Mouse (Mus musculus): ENCODE measurements around the gene Creb3. TPM values are rescaled to one million over a fixed set of nuclear protein-coding genes. Genes with fewer than 3 reads are reported as not detected.

Creb3 gene
- polyA plus RNA-seq, 1 experiment from 2014 or later: 41.7 TPM

- DNase-seq (ENCODE audit: low spot score): no peak
- H3K4me3 ChIP-seq (ENCODE audit: low read depth, low read length): no peak overlapping the region
- no peaks in the 10 kb centered on the region for H3K4me1 ChIP-seq (ENCODE audit: control insufficient read depth, insufficient read depth, low read length)
- 82% methylated on average over 9 of the region's 9 CpGs for WGBS
- no peaks in the 10 kb centered on the region for H3K36me3 ChIP-seq (replicated peaks; ENCODE audit: control insufficient read depth, insufficient read depth, low read depth, low read length)
- ATAC-seq (replicated peaks; ENCODE audit: insufficient number of reproducible peaks, low FRiP score, low TSS enrichment, low read depth): no peak
- H3K27me3 ChIP-seq (ENCODE audit: control insufficient read depth, insufficient read depth, low read length): no peaks in the 10 kb centered on the region
- no peak overlapping the region for H3K27ac ChIP-seq (replicated peaks; ENCODE audit: low read depth, low read length)
- no peak overlapping the region for H3K4me2 ChIP-seq (ENCODE audit: low read depth, low read length)
- no peak overlapping the region for H3K9ac ChIP-seq (replicated peaks; ENCODE audit: low read length)
- no peaks in the 10 kb centered on the region for H3K9me3 ChIP-seq (replicated peaks; ENCODE audit: control insufficient read depth, low read length)
Measured at GRCm38 (mm10) chr4:43600195-43600934, 38.2 kb downstream of the Creb3 start.

GRCm38 (mm10) chr4:43604099-43604498, 42.0 kb downstream of the Creb3 start:
- no peak overlapping the region for H3K4me3 ChIP-seq (ENCODE audit: low read depth, low read length)
- H3K4me1 ChIP-seq (ENCODE audit: control insufficient read depth, insufficient read depth, low read length): no peaks in the 10 kb centered on the region
- H3K9ac ChIP-seq (replicated peaks; ENCODE audit: low read length): no peak overlapping the region
- DNase-seq (ENCODE audit: low spot score) (no peak), ATAC-seq (replicated peaks; ENCODE audit: insufficient number of reproducible peaks, low FRiP score, low TSS enrichment, low read depth) (no peak)
- no peaks in the 10 kb centered on the region for H3K36me3 ChIP-seq (replicated peaks; ENCODE audit: control insufficient read depth, insufficient read depth, low read depth, low read length)
- H3K27ac ChIP-seq (replicated peaks; ENCODE audit: low read depth, low read length): no peak overlapping the region
- no peaks in the 10 kb centered on the region for H3K9me3 ChIP-seq (replicated peaks; ENCODE audit: control insufficient read depth, low read length)
- 80% methylated on average over 3 of the region's 3 CpGs for WGBS
- H3K27me3 ChIP-seq (ENCODE audit: control insufficient read depth, insufficient read depth, low read length): no peaks in the 10 kb centered on the region
- H3K4me2 ChIP-seq (ENCODE audit: low read depth, low read length): no peak overlapping the region

DNA sequence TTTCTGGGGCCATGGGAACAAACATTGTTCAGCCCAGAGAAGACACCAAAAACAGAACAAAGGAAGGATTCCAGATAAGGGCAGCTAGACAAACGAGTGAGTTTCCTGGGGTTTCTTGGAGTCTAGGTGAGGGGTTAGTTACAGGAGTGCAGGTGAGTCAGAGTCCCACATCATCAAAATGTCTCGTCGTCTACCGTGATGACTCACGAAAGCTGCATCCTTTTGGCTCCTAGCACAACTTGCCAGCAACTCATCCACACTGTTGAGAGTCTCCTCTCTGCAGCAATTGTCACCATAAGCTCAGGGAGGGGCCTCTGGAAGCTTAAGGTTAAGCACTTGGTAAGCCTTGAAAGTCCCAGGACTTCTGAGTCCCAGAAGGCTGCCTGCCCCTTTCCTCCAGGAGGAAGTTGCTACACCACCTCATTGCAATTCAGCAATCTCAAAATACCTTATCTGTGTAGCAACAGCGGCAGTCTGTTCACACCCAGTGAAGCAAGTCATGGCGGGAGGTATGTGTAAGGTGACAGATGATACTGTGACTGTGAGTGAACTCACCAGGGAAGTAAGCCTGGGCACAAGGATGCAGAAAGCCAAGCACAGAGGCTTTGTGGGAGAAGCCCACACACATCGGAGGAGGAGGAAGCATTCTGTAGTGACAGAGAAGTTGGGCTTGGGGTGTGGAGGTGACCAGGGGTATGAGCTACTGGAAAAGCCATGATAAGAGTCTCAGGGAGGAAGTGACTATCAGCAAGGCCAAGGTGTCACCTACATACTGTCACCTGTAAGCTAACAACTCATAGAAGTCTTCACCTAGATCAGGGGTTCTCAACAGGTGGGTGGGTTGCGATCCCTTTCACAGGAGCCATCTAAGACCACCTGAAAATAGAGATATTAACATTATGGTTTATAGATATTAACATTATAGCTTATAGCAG, 42.9 kb downstream of the Creb3 start:
- no peak for DNase-seq (ENCODE audit: low spot score)
- no peaks in the 10 kb centered on the region for H3K36me3 ChIP-seq (replicated peaks; ENCODE audit: control insufficient read depth, insufficient read depth, low read depth, low read length)
- no peak overlapping the region for H3K4me2 ChIP-seq (ENCODE audit: low read depth, low read length)

GRCm38 (mm10) chr4:43612534-43612933, 50.4 kb downstream of the Creb3 start:
- H3K27me3 ChIP-seq (ENCODE audit: control insufficient read depth, insufficient read depth, low read length): no peaks in the 10 kb centered on the region
- ATAC-seq (replicated peaks; ENCODE audit: insufficient number of reproducible peaks, low FRiP score, low TSS enrichment, low read depth) (no peak), DNase-seq (ENCODE audit: low spot score) (no peak)
- no peaks in the 10 kb centered on the region for H3K9me3 ChIP-seq (replicated peaks; ENCODE audit: control insufficient read depth, low read length)
- no peak overlapping the region for H3K4me2 ChIP-seq (ENCODE audit: low read depth, low read length)
- no peak overlapping the region for H3K9ac ChIP-seq (replicated peaks; ENCODE audit: low read length)
- no peaks in the 10 kb centered on the region for H3K36me3 ChIP-seq (replicated peaks; ENCODE audit: control insufficient read depth, insufficient read depth, low read depth, low read length)
- H3K4me3 ChIP-seq (ENCODE audit: low read depth, low read length): no peak overlapping the region
- 72% methylated on average over 10 of the region's 10 CpGs for WGBS
- no peak overlapping the region for H3K27ac ChIP-seq (replicated peaks; ENCODE audit: low read depth, low read length)
- no peaks in the 10 kb centered on the region for H3K4me1 ChIP-seq (ENCODE audit: control insufficient read depth, insufficient read depth, low read length)

More for the DNA sequence above, 42.9 kb downstream of the Creb3 start:
- WGBS: 80% methylated on average over 9 of the region's 9 CpGs
- Histone ChIP-seq H3K27ac (replicated peaks; ENCODE audit: low read depth, low read length) (no peak overlapping the region), H3K9ac (replicated peaks; ENCODE audit: low read length) (no peak overlapping the region), H3K27me3 (ENCODE audit: control insufficient read depth, insufficient read depth, low read length) (no peaks in the 10 kb centered on the region), H3K4me3 (ENCODE audit: low read depth, low read length) (no peak overlapping the region), H3K9me3 (replicated peaks; ENCODE audit: control insufficient read depth, low read length) (no peaks in the 10 kb centered on the region), H3K4me1 (ENCODE audit: control insufficient read depth, insufficient read depth, low read length) (no peaks in the 10 kb centered on the region)
- ATAC-seq (replicated peaks; ENCODE audit: insufficient number of reproducible peaks, low FRiP score, low TSS enrichment, low read depth): no peak

- Histone ChIP-seq H3K9me3 (replicated peaks; ENCODE audit: control insufficient read depth, low read length) (no peaks in the 10 kb centered on the region), H3K4me2 (ENCODE audit: low read depth, low read length) (no peak overlapping the region), H3K9ac (replicated peaks; ENCODE audit: low read length) (no peak overlapping the region), H3K4me3 (ENCODE audit: low read depth, low read length) (no peak overlapping the region), H3K27me3 (ENCODE audit: control insufficient read depth, insufficient read depth, low read length) (no peaks in the 10 kb centered on the region), H3K36me3 (replicated peaks; ENCODE audit: control insufficient read depth, insufficient read depth, low read depth, low read length) (no peaks in the 10 kb centered on the region), H3K27ac (replicated peaks; ENCODE audit: low read depth, low read length) (no peak overlapping the region), H3K4me1 (ENCODE audit: control insufficient read depth, insufficient read depth, low read length) (no peaks in the 10 kb centered on the region)
- ATAC-seq (replicated peaks; ENCODE audit: insufficient number of reproducible peaks, low FRiP score, low TSS enrichment, low read depth): no peak
- no peak for DNase-seq (ENCODE audit: low spot score)
- WGBS: 65% methylated on average over 3 of the region's 3 CpGs
Measured at GRCm38 (mm10) chr4:43613060-43613730, 51.1 kb downstream of the Creb3 start.

Other genes with a start within 250 kb of the Creb3 start
- gene Rusc2, start 180.4 kb upstream of the Creb3 start, polyA plus RNA-seq (2014; fragmentation: Nextera tagmentation; extraction: Ambion mirVana): 7.4 TPM in 2 replicates
- 0.17 TPM in 1 of 2 replicates, not detected in the other for gene Fam166b, start 133.2 kb upstream of the Creb3 start, polyA plus RNA-seq (2014; fragmentation: Nextera tagmentation; extraction: Ambion mirVana)
- 8.2 TPM in 2 replicates for gene Tesk1, start 120.4 kb upstream of the Creb3 start, polyA plus RNA-seq (2014; fragmentation: Nextera tagmentation; extraction: Ambion mirVana)
- gene Cd72, start 107.7 kb upstream of the Creb3 start, polyA plus RNA-seq (2014; fragmentation: Nextera tagmentation; extraction: Ambion mirVana): 2.4 and 2.7 TPM in 2 replicates
- gene Sit1, start 78.6 kb upstream of the Creb3 start, polyA plus RNA-seq (2014; fragmentation: Nextera tagmentation; extraction: Ambion mirVana): not detected in 2 replicates
- gene Ccdc107, start 69.4 kb upstream of the Creb3 start, polyA plus RNA-seq (2014; fragmentation: Nextera tagmentation; extraction: Ambion mirVana): 54.6 and 61.1 TPM in 2 replicates
- gene Arhgef39, start 62.6 kb upstream of the Creb3 start, polyA plus RNA-seq (2014; fragmentation: Nextera tagmentation; extraction: Ambion mirVana): 41.0 and 43.7 TPM in 2 replicates
- gene Car9, start 55.4 kb upstream of the Creb3 start, polyA plus RNA-seq (2014; fragmentation: Nextera tagmentation; extraction: Ambion mirVana): 0.41 and 0.52 TPM in 2 replicates
- 97.9 and 99.1 TPM in 2 replicates for gene Tpm2, start 38.6 kb upstream of the Creb3 start, polyA plus RNA-seq (2014; fragmentation: Nextera tagmentation; extraction: Ambion mirVana)
- gene Tln1, start 359 bp downstream of the Creb3 start, polyA plus RNA-seq (2014; fragmentation: Nextera tagmentation; extraction: Ambion mirVana): 40.6 and 42.1 TPM in 2 replicates
- 21.1 and 30.4 TPM in 2 replicates for gene Rgp1, start 16.4 kb downstream of the Creb3 start, polyA plus RNA-seq (2014; fragmentation: Nextera tagmentation; extraction: Ambion mirVana)
- gene Gba2, start 16.5 kb downstream of the Creb3 start, polyA plus RNA-seq (2014; fragmentation: Nextera tagmentation; extraction: Ambion mirVana): 21.0 and 21.1 TPM in 2 replicates
- gene Msmp, start 22.2 kb downstream of the Creb3 start, polyA plus RNA-seq (2014; fragmentation: Nextera tagmentation; extraction: Ambion mirVana): not detected in 2 replicates
- gene Npr2, start 69.6 kb downstream of the Creb3 start, polyA plus RNA-seq (2014; fragmentation: Nextera tagmentation; extraction: Ambion mirVana): 16.6 and 18.2 TPM in 2 replicates
- 1.1 and 1.8 TPM in 2 replicates for gene Spag8, start 91.3 kb downstream of the Creb3 start, polyA plus RNA-seq (2014; fragmentation: Nextera tagmentation; extraction: Ambion mirVana)
- 76.3 and 84.7 TPM in 2 replicates for gene Hint2, start 94.1 kb downstream of the Creb3 start, polyA plus RNA-seq (2014; fragmentation: Nextera tagmentation; extraction: Ambion mirVana)
- 2.1 and 3.2 TPM in 2 replicates for gene Tmem8b, start 106.6 kb downstream of the Creb3 start, polyA plus RNA-seq (2014; fragmentation: Nextera tagmentation; extraction: Ambion mirVana)
- 2.8 and 3.0 TPM in 2 replicates for gene Fam221b, start 106.8 kb downstream of the Creb3 start, polyA plus RNA-seq (2014; fragmentation: Nextera tagmentation; extraction: Ambion mirVana)
- not detected in 2 replicates for gene Olfr70, start 138.5 kb downstream of the Creb3 start, polyA plus RNA-seq (2014; fragmentation: Nextera tagmentation; extraction: Ambion mirVana)
- gene Olfr71, start 147.9 kb downstream of the Creb3 start, polyA plus RNA-seq (2014; fragmentation: Nextera tagmentation; extraction: Ambion mirVana): not detected in 2 replicates
- 0.18 and 0.20 TPM in 2 replicates for gene Hrct1, start 164.9 kb downstream of the Creb3 start, polyA plus RNA-seq (2014; fragmentation: Nextera tagmentation; extraction: Ambion mirVana)
- gene Spaar, start 167.7 kb downstream of the Creb3 start, polyA plus RNA-seq (2014; fragmentation: Nextera tagmentation; extraction: Ambion mirVana): 0.04 and 0.08 TPM in 2 replicates
- not detected in 2 replicates for gene Olfr159, start 208.7 kb downstream of the Creb3 start, polyA plus RNA-seq (2014; fragmentation: Nextera tagmentation; extraction: Ambion mirVana)

All from embryonic facial prominence, embryonic 11.5 days (tissue).